Mouse (Mus musculus): ENCODE results near the gene Ldb3.

Gene Ldb3

GRCm38 (mm10) chr14:34588498-34588897, at the start of gene Ldb3:
Gene Ldb3 (minus strand): TSS chr14:34588682.
- no peak for DNase-seq (ENCODE audit: low read depth, low spot score)

- DNase-seq (ENCODE audit: low read depth, low spot score): no peak
Measured at GRCm38 (mm10) chr14:34635721-34636120, 47.2 kb upstream of the Ldb3 start.

- DNase-seq (ENCODE audit: low read depth, low spot score): no peak
Measured at GRCm38 (mm10) chr14:34635192-34635591, 46.7 kb upstream of the Ldb3 start.

GRCm38 (mm10) chr14:34632722-34633448, 44.4 kb upstream of the Ldb3 start:
- DNase-seq (ENCODE audit: low read depth, low spot score): no peak

GRCm38 (mm10) chr14:34626824-34627223, 38.3 kb upstream of the Ldb3 start:
- no peak for DNase-seq (ENCODE audit: low read depth, low spot score)

- no peak for DNase-seq (ENCODE audit: low read depth, low spot score)
Measured at GRCm38 (mm10) chr14:34623531-34624210, 35.2 kb upstream of the Ldb3 start.

GRCm38 (mm10) chr14:34623074-34623473, 34.6 kb upstream of the Ldb3 start:
- no peak for DNase-seq (ENCODE audit: low read depth, low spot score)

GRCm38 (mm10) chr14:34620611-34621376, 32.3 kb upstream of the Ldb3 start:
- peak; percentile 44 for DNase-seq (ENCODE audit: low read depth, low spot score)

GRCm38 (mm10) chr14:34618808-34619207, 30.3 kb upstream of the Ldb3 start:
- no peak for DNase-seq (ENCODE audit: low read depth, low spot score)

- DNase-seq (ENCODE audit: low read depth, low spot score): peak; percentile 86
Measured at GRCm38 (mm10) chr14:34616821-34617220, 28.3 kb upstream of the Ldb3 start.

- no peak for DNase-seq (ENCODE audit: low read depth, low spot score)
Measured at GRCm38 (mm10) chr14:34615625-34616024, 27.1 kb upstream of the Ldb3 start.

- peak; percentile 28 for DNase-seq (ENCODE audit: low read depth, low spot score)
Measured at GRCm38 (mm10) chr14:34615082-34615481, 26.6 kb upstream of the Ldb3 start.

- no peak for DNase-seq (ENCODE audit: low read depth, low spot score)
Measured at GRCm38 (mm10) chr14:34614551-34614950, 26.1 kb upstream of the Ldb3 start.

- no peak for DNase-seq (ENCODE audit: low read depth, low spot score)
Measured at GRCm38 (mm10) chr14:34613523-34613922, 25.0 kb upstream of the Ldb3 start.

- DNase-seq (ENCODE audit: low read depth, low spot score): peak; percentile 24
Measured at GRCm38 (mm10) chr14:34612222-34612621, 23.7 kb upstream of the Ldb3 start.

GRCm38 (mm10) chr14:34611591-34611990, 23.1 kb upstream of the Ldb3 start:
- DNase-seq (ENCODE audit: low read depth, low spot score): no peak

- DNase-seq (ENCODE audit: low read depth, low spot score): no peak
Measured at GRCm38 (mm10) chr14:34601910-34602309, 13.4 kb upstream of the Ldb3 start.

GRCm38 (mm10) chr14:34599941-34600340, 11.5 kb upstream of the Ldb3 start, which contains the start of gene Opn4:
Gene Opn4 (minus strand): TSS chr14:34600142.
- no peak for DNase-seq (ENCODE audit: low read depth, low spot score)

GRCm38 (mm10) chr14:34595596-34596255, 7.2 kb upstream of the Ldb3 start:
- DNase-seq (ENCODE audit: low read depth, low spot score): no peak

- no peak for DNase-seq (ENCODE audit: low read depth, low spot score)
Measured at GRCm38 (mm10) chr14:34591741-34592535, 3.5 kb upstream of the Ldb3 start.

Data from CD4-positive helper T cell, adult 2 months (primary cell).